ENCODE assay signal across 8 mouse cellular contexts in the genomic region with DNA sequence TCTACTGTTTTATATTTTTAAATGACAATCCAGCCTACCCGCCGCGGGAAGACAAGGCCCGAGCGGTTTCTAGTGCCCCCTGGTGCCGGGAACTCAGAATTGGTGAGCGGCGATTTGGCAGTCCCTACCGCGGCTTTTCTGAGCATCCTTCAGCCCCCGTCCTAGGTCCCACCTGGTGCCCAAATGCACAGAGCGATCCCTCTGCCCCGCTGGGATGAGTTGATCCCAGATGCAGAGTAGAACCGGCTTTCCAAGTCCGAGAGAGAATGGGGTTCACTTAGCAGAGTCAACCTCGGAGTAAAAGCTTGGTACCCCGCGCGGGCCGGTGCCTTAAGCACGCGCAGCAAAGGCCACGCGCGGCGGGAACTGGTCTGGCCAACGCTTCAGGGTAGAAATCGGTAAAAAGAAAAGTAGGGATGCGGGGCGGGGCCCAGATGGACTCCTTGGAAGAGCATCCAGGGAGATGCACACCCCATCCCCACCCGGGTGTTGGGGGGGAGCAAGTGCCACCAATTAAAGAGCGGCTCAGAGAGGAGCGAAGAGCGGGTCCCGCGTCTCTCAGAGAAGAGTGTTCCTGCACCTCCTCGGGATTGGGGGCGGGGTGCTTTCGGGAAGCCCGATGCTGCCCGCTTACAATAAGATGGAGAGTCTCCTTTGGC. TPM values are rescaled to one million over a fixed set of nuclear protein-coding genes. Genes with fewer than 3 reads are reported as not detected.
DNase-seq lines count a peak whose midpoint lies in the region; ATAC-seq and TF ChIP-seq lines count a peak whose summit lies in the region.

No protein-coding gene starts in this region.

- TF ChIP-seq POLR2A in cerebellum, adult 2 months (IDR thresholded peaks at IDR 0.05; ENCODE audit: borderline replicate concordance, insufficient read depth, low read length): no peak

- peak; percentile 85 for DNase-seq in ZHBTc4 (ENCODE audit: low read depth, low spot score)
- peak; percentile 60 to 73 for DNase-seq in cerebellum, adult 2 months
- peak; percentile 88 for DNase-seq in forebrain, postnatal 0 days
- peak; percentile 75 to 77 for DNase-seq in heart, postnatal 36 days
- DNase-seq in layer of hippocampus, postnatal 14 days (ENCODE audit: low spot score in 2 of 2): peak; percentile 82 to 84
- peak; percentile 83 for DNase-seq in lung, postnatal 14 days
- DNase-seq in right cerebral cortex, postnatal 10 days (ENCODE audit: low spot score in 2 of 2): peak; percentile 78 to 87
- no peak for DNase-seq in T-cell, adult 2 months (ENCODE audit: low spot score)

- peaks cover 13% of the 10 kb centered on the region; the same call in 1 of the 2 replicates for H3K27me3 ChIP-seq in cerebellum, adult 2 months (ENCODE audit: control insufficient read depth, insufficient read depth, low read length)
- peaks cover 90% of the 10 kb centered on the region for H3K27me3 ChIP-seq in forebrain, postnatal 0 days (ENCODE audit: insufficient read depth, low read length)

- WGBS in cerebellum, adult 2 months: under 1% methylated on average over 41 of the region's 41 CpGs
- WGBS in forebrain, postnatal 0 days: under 1% methylated on average over 41 of the region's 41 CpGs

- H3K9ac ChIP-seq in forebrain, postnatal 0 days: peak overlapping the region; percentile 57

- H3K9me3 ChIP-seq in forebrain, postnatal 0 days (ENCODE audit: low read length): no peaks in the 10 kb centered on the region

- no peaks in the 10 kb centered on the region for H3K36me3 ChIP-seq in forebrain, postnatal 0 days (ENCODE audit: insufficient read depth)

- ATAC-seq in forebrain, postnatal 0 days: peak; percentile 63

- H3K4me3 ChIP-seq in cerebellum, adult 2 months (replicated peaks; ENCODE audit: insufficient read depth, low read depth, low read length): peak overlapping the region; percentile 76
- H3K4me3 ChIP-seq in forebrain, postnatal 0 days (ENCODE audit: low read depth, low read length): peak overlapping the region; percentile 50

- H3K4me2 ChIP-seq in forebrain, postnatal 0 days (ENCODE audit: low read depth): peak overlapping the region; percentile 68

- intact Hi-C loops in heart, postnatal 36 days (cut with DNase I): loop anchor here (1.0 to 10.0 kb wide), 4 partner anchors 96 to 353 kb away; no protein-coding TSS in a partner anchor

- H3K27ac ChIP-seq in cerebellum, adult 2 months (ENCODE audit: insufficient read depth, low read length): no peak overlapping the region
- no peak overlapping the region for H3K27ac ChIP-seq in forebrain, postnatal 0 days (ENCODE audit: low read depth, low read length)

- 0 out of 2 replicates have a peak, but pooled peaks cover 3% of the 10 kb centered on the region for H3K4me1 ChIP-seq in cerebellum, adult 2 months (ENCODE audit: control insufficient read depth, insufficient read depth, low read length)
- H3K4me1 ChIP-seq in forebrain, postnatal 0 days (ENCODE audit: insufficient read depth): peaks cover 11% of the 10 kb centered on the region; the same call in 1 of the 2 replicates

- TF ChIP-seq CTCF in cerebellum, adult 2 months (IDR thresholded peaks at IDR 0.05; ENCODE audit: borderline replicate concordance, insufficient read depth, low read depth, low read length): peak; percentile 59
- peak; percentile 77 for TF ChIP-seq CTCF in forebrain, postnatal 0 days (IDR thresholded peaks at IDR 0.05; ENCODE audit: low read depth)

RNA-seq across cellular contexts. Expression of a gene that starts 2.4 kb away (rescaled TPM):
- polyA plus RNA-seq in cerebellum, adult 2 months (2012; rRNA removed): 0.23 and 0.29 TPM in 2 replicates
- 0.29 and 0.54 TPM in 2 replicates for total RNA-seq in forebrain, postnatal 0 days (2014; rRNA removed)
- polyA plus RNA-seq in forebrain, postnatal 0 days (2015; fragmentation: Nextera tagmentation; extraction: Ambion mirVana): 0.06 and 0.11 TPM in 2 replicates
- total RNA-seq in heart, postnatal 36 days (2021): under 1 TPM; 0.49 to 0.67 TPM
- total RNA-seq in layer of hippocampus, postnatal 14 days (2021): under 1 TPM; 0.21 to 0.29 TPM
